Mouse (Mus musculus) embryonic fibroblast, embryonic 13.5 days (primary cell): ENCODE measurements at regions not wholly inside any gene's neighbourhood (a gene's known extent, or its start where the extent isn't known, plus 50 kb on each side); places are given as distances from the start of the nearest gene placed in this dataset.

Source experiments
- H3K27ac ChIP-seq: 2 replicates; pipeline ENCODE4 v1.5.1; 2012; ENCODE audit warnings: low read length, control low read depth, inconsistent platforms; ENCODE audit not compliant: insufficient read depth
- H3K4me1 ChIP-seq: 2 replicates; pipeline ENCODE4 v1.6.1; 2011; ENCODE audit warnings: low read length; ENCODE audit not compliant: control insufficient read depth, insufficient read depth
- H3K4me3 ChIP-seq: 2 replicates; pipeline ENCODE4 v1.5.1; 2011; ENCODE audit warnings: mild to moderate bottlenecking, control low read depth, low read length; ENCODE audit not compliant: insufficient read depth
- CTCF ChIP-seq: IDR thresholded peaks from 2 replicates; pipeline ENCODE4 v1.5.1; 2011; ENCODE audit warnings: mild to moderate bottlenecking, control low read depth, low read length, moderate library complexity, borderline replicate concordance; ENCODE audit not compliant: insufficient read depth
- POLR2A ChIP-seq: IDR thresholded peaks from 2 replicates; pipeline ENCODE4 v1.6.1; 2011; ENCODE audit warnings: low read depth, mild to moderate bottlenecking, control low read depth, low read length, moderate library complexity

DNA sequence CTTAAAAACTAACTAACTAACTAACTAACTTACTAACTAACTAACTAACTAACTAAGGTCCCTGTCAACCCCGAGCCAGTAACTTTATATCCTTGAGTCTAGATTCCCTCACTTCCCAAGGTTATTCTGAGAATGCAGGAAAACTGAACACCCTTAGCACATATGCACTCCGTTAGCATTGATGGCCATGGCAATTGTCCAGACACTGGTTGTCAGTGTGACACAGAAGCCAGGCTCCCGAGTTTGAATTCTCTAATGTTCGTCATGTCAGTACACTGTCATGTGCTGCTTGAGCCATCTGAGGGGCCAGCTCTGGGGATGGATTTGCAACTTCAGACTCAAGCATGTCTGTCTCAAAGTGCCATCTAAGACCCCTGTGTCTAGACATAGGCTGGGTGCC is 217.3 kb upstream of the Auts2 start:
- no peaks in the 10 kb centered on the region for H3K4me1 ChIP-seq
- TF ChIP-seq POLR2A (no peak), CTCF (no peak)
- H3K4me3 ChIP-seq, result no peak overlapping the region
- H3K27ac ChIP-seq, result no peak overlapping the region

DNA sequence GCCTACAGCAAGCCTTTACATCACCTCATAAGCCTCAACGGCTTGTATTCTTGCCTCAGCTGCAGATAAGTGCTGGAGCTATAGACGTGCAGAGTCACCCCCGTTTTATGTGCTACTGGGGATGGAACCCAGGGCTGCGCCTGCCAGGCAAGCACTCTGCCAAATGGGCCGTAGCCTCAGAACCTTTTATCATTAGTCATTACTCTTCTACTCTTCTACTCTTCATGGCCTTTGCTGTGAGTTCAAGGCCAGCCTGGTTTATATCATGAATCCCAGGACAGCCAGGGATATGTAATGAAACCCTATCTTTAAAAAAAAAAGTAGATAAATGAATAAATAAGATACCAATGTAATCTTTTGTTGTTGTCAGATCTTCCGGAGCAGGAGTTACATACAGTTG is 216.6 kb upstream of the Auts2 start:
- Histone ChIP-seq H3K27ac (no peak overlapping the region), H3K4me1 (no peaks in the 10 kb centered on the region), H3K4me3 (no peak overlapping the region)
- TF ChIP-seq POLR2A (no peak), CTCF (no peak)

DNA sequence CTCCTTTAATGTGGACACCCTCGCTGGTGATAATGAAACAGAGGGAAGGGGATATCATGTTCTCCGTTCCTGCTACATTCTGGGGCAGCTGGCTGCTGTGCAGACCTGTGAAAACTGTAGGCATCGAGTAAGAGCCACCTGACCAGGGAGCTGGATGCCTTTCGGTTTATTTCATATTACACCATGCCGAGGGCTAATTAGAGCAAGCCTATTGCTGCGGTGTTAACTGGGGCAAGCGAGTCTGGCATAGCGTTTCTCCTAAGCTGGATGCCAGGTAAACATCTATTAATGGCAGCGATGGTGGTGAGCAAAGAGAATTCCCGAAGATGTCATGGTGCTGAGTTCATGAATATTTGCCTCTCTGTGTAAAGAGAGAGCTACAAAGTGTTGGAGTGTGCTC is 215.8 kb upstream of the Auts2 start:
- no peak overlapping the region for H3K27ac ChIP-seq

DNA sequence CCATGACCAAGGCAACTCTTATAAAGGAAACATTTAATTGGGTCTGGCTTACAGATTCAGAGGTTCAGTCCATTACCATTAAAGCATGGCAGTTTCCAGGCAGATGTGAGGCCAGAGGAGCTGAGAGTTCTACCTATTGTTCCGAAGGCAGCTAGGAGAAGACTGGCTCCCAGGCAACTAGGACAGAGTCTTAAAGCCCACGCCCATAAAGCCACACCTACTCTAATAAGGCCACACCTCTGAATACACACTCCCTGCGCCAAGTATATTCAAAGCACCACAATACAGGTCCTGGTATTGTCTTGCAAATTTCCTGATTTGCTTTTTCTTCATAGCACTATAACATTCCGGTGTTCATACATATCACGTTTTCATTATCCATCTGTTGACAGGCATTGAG is 194.8 kb upstream of the Auts2 start:
- TF ChIP-seq POLR2A (no peak), CTCF (no peak)
- Histone ChIP-seq H3K4me1 (no peaks in the 10 kb centered on the region), H3K27ac (no peak overlapping the region), H3K4me3 (no peak overlapping the region)

More for the DNA sequence above, 215.8 kb upstream of the Auts2 start:
- H3K4me1 ChIP-seq, result no peaks in the 10 kb centered on the region
- no peak for TF ChIP-seq POLR2A
- TF ChIP-seq CTCF, result no peak
- H3K4me3 ChIP-seq, result no peak overlapping the region

DNA sequence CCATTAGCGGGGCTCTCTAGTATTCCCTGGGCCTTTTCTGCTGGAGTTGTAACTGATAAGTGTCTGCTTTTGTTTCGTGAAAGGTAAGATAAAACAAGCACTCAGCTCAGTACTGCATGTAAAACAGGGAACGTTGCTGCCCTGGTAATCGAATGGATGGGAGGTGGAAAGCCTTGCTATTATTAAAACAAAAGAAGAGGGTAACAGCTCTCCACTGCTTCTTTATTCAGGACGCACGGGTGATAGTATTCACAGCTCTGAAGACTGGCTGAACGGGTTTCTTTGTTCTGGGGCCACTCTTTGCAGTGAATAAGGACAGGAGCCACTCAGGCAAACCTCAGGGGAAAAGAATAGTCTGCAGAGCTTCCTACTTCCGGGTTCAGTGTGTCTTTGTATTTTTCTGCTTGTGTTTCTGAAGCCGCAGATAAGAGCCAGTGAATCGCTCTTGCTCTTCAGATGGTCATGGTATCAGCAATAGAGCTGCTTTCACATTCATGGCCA is 185.6 kb upstream of the Auts2 start:
- H3K27ac ChIP-seq, result no peak overlapping the region
- no peak overlapping the region for H3K4me3 ChIP-seq
- H3K4me1 ChIP-seq, result no peaks in the 10 kb centered on the region
- TF ChIP-seq CTCF (no peak), POLR2A (no peak)

DNA sequence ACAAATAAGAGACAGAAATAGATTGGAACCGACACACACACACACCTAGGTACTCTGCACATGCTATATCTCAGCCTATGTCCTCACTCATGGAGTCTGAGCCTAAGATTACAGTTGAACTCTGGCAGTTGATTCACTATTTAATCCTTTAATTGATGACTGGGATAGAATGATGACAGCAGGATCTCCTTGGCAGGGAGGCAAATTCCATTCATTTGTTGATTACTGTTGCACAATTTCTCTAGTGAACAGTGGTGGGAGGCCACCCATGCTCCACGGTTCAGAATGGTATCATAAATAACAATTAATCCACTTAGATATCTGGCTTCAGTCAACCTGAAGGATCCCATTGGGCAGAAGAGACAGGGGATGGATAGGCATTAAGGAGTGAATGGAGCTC is 181.3 kb upstream of the Auts2 start:
- TF ChIP-seq CTCF, result no peak
- TF ChIP-seq POLR2A, result no peak
- Histone ChIP-seq H3K4me3 (no peak overlapping the region), H3K27ac (no peak overlapping the region), H3K4me1 (no peaks in the 10 kb centered on the region)

DNA sequence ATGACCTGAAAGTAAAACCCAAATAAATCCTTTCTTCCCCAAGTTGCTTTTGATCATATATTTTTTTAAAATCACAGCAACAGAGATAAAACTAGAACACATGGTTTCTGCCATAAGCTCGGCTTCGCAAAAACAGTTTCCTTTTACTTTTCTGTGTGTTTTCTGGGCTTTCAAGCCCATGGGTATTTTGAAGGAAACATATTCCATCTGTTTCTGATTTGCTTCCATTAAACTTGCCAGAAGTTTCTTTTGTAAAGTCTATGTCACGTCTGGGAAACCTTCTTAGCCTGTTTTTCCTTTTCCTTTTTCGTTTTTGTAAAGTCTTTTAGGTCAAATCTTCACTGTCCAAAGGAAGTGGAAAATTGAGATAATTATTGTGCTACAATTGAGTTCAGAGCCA is 167.2 kb upstream of the Auts2 start:
- H3K27ac ChIP-seq, result no peak overlapping the region
- H3K4me1 ChIP-seq, result no peaks in the 10 kb centered on the region
- TF ChIP-seq POLR2A, result no peak
- no peak for TF ChIP-seq CTCF

DNA sequence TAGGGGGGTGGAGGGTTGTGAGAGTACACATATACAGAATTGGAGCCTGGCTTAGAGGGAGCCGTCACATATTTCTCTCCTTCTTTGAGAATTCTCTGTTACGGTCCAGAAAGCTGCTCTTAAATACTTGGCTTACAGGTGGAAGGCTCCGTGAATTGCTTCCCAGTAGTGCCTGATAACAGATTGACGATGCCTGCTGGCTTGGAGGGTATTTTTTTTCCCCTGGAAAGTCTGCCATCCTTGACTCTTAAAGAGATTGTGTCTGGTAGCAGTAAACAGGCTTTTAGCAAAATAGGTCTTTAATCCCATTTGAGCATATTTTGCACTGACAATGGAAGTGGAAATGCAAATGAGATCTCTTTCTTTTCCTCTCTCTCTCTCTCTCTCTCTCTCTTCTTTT is 164.4 kb upstream of the Auts2 start:
- Histone ChIP-seq H3K4me3 (no peak overlapping the region), H3K4me1 (no peaks in the 10 kb centered on the region), H3K27ac (no peak overlapping the region)
- no peak for TF ChIP-seq POLR2A

More for the DNA sequence above, 167.2 kb upstream of the Auts2 start:
- H3K4me3 ChIP-seq, result no peak overlapping the region

DNA sequence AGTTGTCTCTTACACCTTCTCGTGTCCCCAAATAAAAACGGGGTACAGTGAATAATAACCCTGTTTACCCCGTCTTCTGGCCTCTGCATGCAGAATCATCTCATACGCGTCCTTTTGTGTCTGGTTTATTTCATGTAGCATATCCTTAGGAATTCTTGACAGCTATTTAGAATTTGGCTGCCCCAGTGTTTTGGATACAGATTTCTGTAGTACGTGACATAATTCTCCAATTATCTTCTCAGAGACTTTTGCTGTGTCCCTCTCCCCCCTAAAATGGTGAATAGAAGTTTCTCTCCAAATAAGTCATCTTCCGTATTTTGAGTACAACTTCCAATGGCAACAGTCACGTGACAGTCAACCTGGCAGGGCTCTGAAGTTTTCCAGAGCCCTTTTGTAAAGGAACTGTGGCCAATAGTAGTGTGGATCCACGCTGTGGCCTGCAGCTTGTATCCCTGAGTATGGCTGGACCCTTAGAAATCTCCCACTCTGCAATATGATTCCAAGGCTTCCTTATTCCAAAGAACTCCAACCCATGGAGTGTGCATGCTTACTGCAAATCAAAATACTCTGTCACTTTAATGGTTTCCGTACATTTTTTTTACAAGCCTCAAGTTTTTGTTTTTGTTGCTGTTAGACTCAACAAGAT is 160.4 kb upstream of the Auts2 start:
- no peak overlapping the region for H3K27ac ChIP-seq
- TF ChIP-seq CTCF (no peak), POLR2A (no peak)
- no peak overlapping the region for H3K4me3 ChIP-seq
- no peaks in the 10 kb centered on the region for H3K4me1 ChIP-seq

DNA sequence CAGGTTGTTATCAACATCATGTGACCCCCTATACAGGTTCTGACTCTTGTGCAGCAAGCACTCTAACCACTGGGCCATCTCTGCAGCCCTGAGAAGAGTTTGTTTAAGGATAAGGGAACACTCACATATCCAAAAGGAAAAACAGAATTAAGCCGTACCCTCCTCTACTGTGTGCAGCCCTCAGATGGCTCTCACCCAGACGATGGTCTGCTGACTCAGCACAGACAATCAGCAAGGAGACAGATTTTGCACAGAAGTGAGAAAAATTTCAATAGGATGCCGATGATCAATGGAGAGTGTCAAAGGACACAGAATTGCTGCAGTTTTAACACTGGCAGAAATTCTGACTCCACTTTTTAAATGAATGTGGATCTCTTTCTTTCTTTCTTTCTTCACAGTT is 159.4 kb upstream of the Auts2 start:
- H3K27ac ChIP-seq, result no peak overlapping the region
- H3K4me1 ChIP-seq, result no peaks in the 10 kb centered on the region

DNA sequence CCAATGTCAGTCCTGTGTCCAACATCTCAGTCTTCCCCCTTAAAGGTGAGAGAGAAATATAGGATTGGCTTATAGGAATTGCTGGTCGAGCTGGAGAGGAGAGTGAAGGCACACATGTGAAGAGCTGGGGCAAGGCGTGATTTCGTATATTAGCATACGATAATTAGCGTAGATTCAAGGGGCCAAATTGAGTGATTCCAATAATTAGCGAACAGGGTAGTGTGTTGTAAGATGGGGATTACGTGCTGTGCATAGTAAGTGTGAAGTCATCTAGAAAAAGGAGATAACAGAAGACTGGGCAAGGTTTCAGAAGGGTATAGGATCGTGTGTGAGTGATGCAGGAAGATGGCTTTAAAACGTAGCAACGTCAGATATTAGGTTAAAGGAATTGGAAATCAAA is 147.6 kb upstream of the Auts2 start:
- no peak overlapping the region for H3K4me3 ChIP-seq
- no peak for TF ChIP-seq POLR2A
- H3K4me1 ChIP-seq, result no peaks in the 10 kb centered on the region
- H3K27ac ChIP-seq, result no peak overlapping the region

More for the DNA sequence above, 159.4 kb upstream of the Auts2 start:
- no peak overlapping the region for H3K4me3 ChIP-seq
- no peak for TF ChIP-seq POLR2A
- TF ChIP-seq CTCF, result no peak
